Mouse (Mus musculus): Measurements from ENCODE around the gene Pdcd1lg2. TPM values are rescaled to one million over a fixed set of nuclear protein-coding genes. Genes with fewer than 3 reads are reported as not detected.

Gene Pdcd1lg2
- total and polyA plus RNA-seq, 2 experiments from 2014 or later, result 0.15 to 0.71 TPM

GRCm38 (mm10) chr19:29376382-29376781, 34.3 kb upstream of the Pdcd1lg2 start:
- Histone ChIP-seq H3K4me1 (ENCODE audit: insufficient read depth, low read length) (no peaks in the 10 kb centered on the region), H3K36me3 (ENCODE audit: insufficient read depth, low read length) (no peaks in the 10 kb centered on the region), H3K9me3 (ENCODE audit: low read length) (no peaks in the 10 kb centered on the region), H3K27me3 (ENCODE audit: insufficient read depth, low read length) (no peaks in the 10 kb centered on the region), H3K4me2 (ENCODE audit: low read depth, low read length, poor library complexity, severe bottlenecking) (no peak overlapping the region), H3K9ac (replicated peaks; ENCODE audit: low read length, poor library complexity, severe bottlenecking) (no peak overlapping the region), H3K4me3 (ENCODE audit: low read depth, low read length) (no peak overlapping the region), H3K27ac (ENCODE audit: low read depth, low read length) (no peak overlapping the region)
- 76% methylated on average over 3 of the region's 3 CpGs for WGBS
- TF ChIP-seq CTCF (IDR thresholded peaks at IDR 0.05), result no peak
- DNase-seq (ENCODE audit: low spot score) (no peak), ATAC-seq (ENCODE audit: low FRiP score) (no peak)

GRCm38 (mm10) chr19:29379839-29380603, 30.7 kb upstream of the Pdcd1lg2 start:
- H3K27me3 ChIP-seq (ENCODE audit: insufficient read depth, low read length), result no peaks in the 10 kb centered on the region
- H3K4me1 ChIP-seq (ENCODE audit: insufficient read depth, low read length), result no peaks in the 10 kb centered on the region
- H3K4me3 ChIP-seq (ENCODE audit: low read depth, low read length), result no peak overlapping the region
- no peaks in the 10 kb centered on the region for H3K36me3 ChIP-seq (ENCODE audit: insufficient read depth, low read length)
- DNase-seq (ENCODE audit: low spot score), result no peak
- 90% methylated on average over 14 of the region's 14 CpGs for WGBS
- no peak for ATAC-seq (ENCODE audit: low FRiP score)
- TF ChIP-seq CTCF (IDR thresholded peaks at IDR 0.05), result no peak
- H3K9me3 ChIP-seq (ENCODE audit: low read length), result no peaks in the 10 kb centered on the region
- H3K4me2 ChIP-seq (ENCODE audit: low read depth, low read length, poor library complexity, severe bottlenecking), result no peak overlapping the region
- H3K27ac ChIP-seq (ENCODE audit: low read depth, low read length), result no peak overlapping the region
- no peak overlapping the region for H3K9ac ChIP-seq (replicated peaks; ENCODE audit: low read length, poor library complexity, severe bottlenecking)

GRCm38 (mm10) chr19:29383368-29383767, 27.4 kb upstream of the Pdcd1lg2 start:
- Histone ChIP-seq H3K4me2 (ENCODE audit: low read depth, low read length, poor library complexity, severe bottlenecking) (no peak overlapping the region), H3K36me3 (ENCODE audit: insufficient read depth, low read length) (no peaks in the 10 kb centered on the region), H3K4me1 (ENCODE audit: insufficient read depth, low read length) (no peaks in the 10 kb centered on the region), H3K9me3 (ENCODE audit: low read length) (no peaks in the 10 kb centered on the region), H3K27me3 (ENCODE audit: insufficient read depth, low read length) (no peaks in the 10 kb centered on the region), H3K9ac (replicated peaks; ENCODE audit: low read length, poor library complexity, severe bottlenecking) (no peak overlapping the region), H3K27ac (ENCODE audit: low read depth, low read length) (no peak overlapping the region), H3K4me3 (ENCODE audit: low read depth, low read length) (no peak overlapping the region)
- DNase-seq (ENCODE audit: low spot score) (no peak), ATAC-seq (ENCODE audit: low FRiP score) (no peak)
- TF ChIP-seq CTCF (IDR thresholded peaks at IDR 0.05), result no peak
- 95% methylated on average over 5 of the region's 5 CpGs for WGBS

- Histone ChIP-seq H3K9ac (replicated peaks; ENCODE audit: low read length, poor library complexity, severe bottlenecking) (no peak overlapping the region), H3K4me2 (ENCODE audit: low read depth, low read length, poor library complexity, severe bottlenecking) (no peak overlapping the region), H3K4me3 (ENCODE audit: low read depth, low read length) (no peak overlapping the region), H3K4me1 (ENCODE audit: insufficient read depth, low read length) (no peaks in the 10 kb centered on the region), H3K27me3 (ENCODE audit: insufficient read depth, low read length) (no peaks in the 10 kb centered on the region), H3K27ac (ENCODE audit: low read depth, low read length) (no peak overlapping the region), H3K9me3 (ENCODE audit: low read length) (no peaks in the 10 kb centered on the region), H3K36me3 (ENCODE audit: insufficient read depth, low read length) (no peaks in the 10 kb centered on the region)
- ATAC-seq (ENCODE audit: low FRiP score) (no peak), DNase-seq (ENCODE audit: low spot score) (no peak)
- no peak for TF ChIP-seq CTCF (IDR thresholded peaks at IDR 0.05)
- 87% methylated on average over 9 of the region's 9 CpGs for WGBS
Observed at GRCm38 (mm10) chr19:29384412-29384811, 26.3 kb upstream of the Pdcd1lg2 start.

GRCm38 (mm10) chr19:29384994-29385393, 25.7 kb upstream of the Pdcd1lg2 start:
- 92% methylated on average over 6 of the region's 6 CpGs for WGBS
- Histone ChIP-seq H3K27ac (ENCODE audit: low read depth, low read length) (no peak overlapping the region), H3K4me1 (ENCODE audit: insufficient read depth, low read length) (no peaks in the 10 kb centered on the region), H3K4me2 (ENCODE audit: low read depth, low read length, poor library complexity, severe bottlenecking) (no peak overlapping the region), H3K27me3 (ENCODE audit: insufficient read depth, low read length) (no peaks in the 10 kb centered on the region), H3K9me3 (ENCODE audit: low read length) (no peaks in the 10 kb centered on the region), H3K4me3 (ENCODE audit: low read depth, low read length) (no peak overlapping the region), H3K36me3 (ENCODE audit: insufficient read depth, low read length) (no peaks in the 10 kb centered on the region), H3K9ac (replicated peaks; ENCODE audit: low read length, poor library complexity, severe bottlenecking) (no peak overlapping the region)
- no peak for ATAC-seq (ENCODE audit: low FRiP score)
- no peak for DNase-seq (ENCODE audit: low spot score)
- no peak for TF ChIP-seq CTCF (IDR thresholded peaks at IDR 0.05)

GRCm38 (mm10) chr19:29385822-29386221, 24.9 kb upstream of the Pdcd1lg2 start:
- Histone ChIP-seq H3K9ac (replicated peaks; ENCODE audit: low read length, poor library complexity, severe bottlenecking) (no peak overlapping the region), H3K4me3 (ENCODE audit: low read depth, low read length) (no peak overlapping the region), H3K36me3 (ENCODE audit: insufficient read depth, low read length) (no peaks in the 10 kb centered on the region), H3K27ac (ENCODE audit: low read depth, low read length) (no peak overlapping the region), H3K27me3 (ENCODE audit: insufficient read depth, low read length) (no peaks in the 10 kb centered on the region), H3K9me3 (ENCODE audit: low read length) (no peaks in the 10 kb centered on the region), H3K4me2 (ENCODE audit: low read depth, low read length, poor library complexity, severe bottlenecking) (no peak overlapping the region), H3K4me1 (ENCODE audit: insufficient read depth, low read length) (no peaks in the 10 kb centered on the region)
- ATAC-seq (ENCODE audit: low FRiP score) (no peak), DNase-seq (ENCODE audit: low spot score) (no peak)
- 65% methylated on average over 4 of the region's 4 CpGs for WGBS
- TF ChIP-seq CTCF (IDR thresholded peaks at IDR 0.05), result no peak

Measured in midbrain, postnatal 0 days (tissue).